Mouse (Mus musculus): ENCODE data around the gene Olfr1414.

DNA sequence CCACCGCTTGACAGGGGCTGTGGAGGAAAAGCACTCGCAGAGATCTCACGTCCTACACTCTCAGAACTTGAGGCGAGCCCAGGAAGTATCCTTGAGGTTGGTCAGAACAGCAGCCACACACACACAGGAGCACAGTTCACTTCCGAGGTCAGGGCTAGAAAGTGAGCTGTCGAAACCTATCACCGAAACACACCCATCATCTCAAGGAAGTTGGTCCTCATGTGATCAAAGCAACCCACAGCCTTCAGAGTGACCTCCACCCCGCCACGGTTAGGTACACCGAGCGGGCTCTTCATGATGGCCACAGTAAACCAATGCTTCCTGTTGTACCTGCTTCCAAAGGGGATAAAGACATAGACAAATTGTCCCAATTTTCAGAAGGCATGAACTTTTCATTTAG, 3.1 kb downstream of the Olfr1414 start:
- no peak for TF ChIP-seq POLR2A (IDR thresholded peaks at IDR 0.05; ENCODE audit: borderline replicate concordance, extremely low read depth, insufficient read depth, insufficient read length, poor library complexity, severe bottlenecking)
- TF ChIP-seq CTCF (IDR thresholded peaks at IDR 0.05; ENCODE audit: borderline replicate concordance, extremely low read depth, insufficient read depth, insufficient read length): no peak

Measured in brain, embryonic 14.5 days (tissue).